Mouse (Mus musculus) erythroid progenitor cell, adult 5-6 weeks (primary cell): ENCODE results near the gene Gbgt1. TPM values are rescaled to one million over a fixed set of nuclear protein-coding genes. Genes with fewer than 3 reads are reported as not detected.

ENCODE experiments used
- ATAC-seq: replicated peaks from 2 replicates; pipeline ENCODE4 v1.8.0; 2016; ENCODE audit warnings: moderate number of reproducible peaks, mild to moderate bottlenecking, moderate TSS enrichment, inconsistent platforms; ENCODE audit not compliant: poor library complexity, low FRiP score, severe bottlenecking
- total RNA-seq, 2 experiments: library from RNA; stranded (forward) in 1 of 2; stranded (reverse) in 1 of 2; fragments of 150-400 nt in 1 of 2; fragments of 186-747, 209-891 nt in 1 of 2; gene quantifications; 2 replicates each; pipeline versions ENCODE4 v1.2.3 to v1.2.4; 2015 to 2017; ENCODE audit warnings: low replicate concordance in 2 of 2

Gbgt1 gene
- total RNA-seq, 2 experiments from 2014 or later = 4.9 TPM; not detected in 1

DNA sequence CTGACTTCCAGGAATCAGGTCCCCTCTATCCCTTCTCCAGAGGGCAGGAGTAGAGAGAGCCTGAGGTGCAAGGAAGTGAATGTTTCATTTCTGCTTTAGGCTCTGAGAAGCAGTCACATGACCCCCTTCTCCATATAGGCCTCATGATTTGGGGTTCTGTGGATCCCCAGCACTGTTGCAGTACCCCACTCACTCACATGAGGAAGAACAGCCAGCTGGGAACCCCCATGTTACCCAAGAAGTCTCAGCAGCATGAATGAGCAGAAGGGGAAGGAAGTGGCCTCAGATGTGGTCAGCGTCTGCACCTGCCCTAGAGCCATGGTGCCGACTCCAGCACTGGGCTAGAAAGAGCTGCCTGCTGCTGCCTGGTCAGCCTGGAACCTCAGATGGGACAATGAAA is 43.3 kb downstream of the Gbgt1 start:
- ATAC-seq = no peak

DNA sequence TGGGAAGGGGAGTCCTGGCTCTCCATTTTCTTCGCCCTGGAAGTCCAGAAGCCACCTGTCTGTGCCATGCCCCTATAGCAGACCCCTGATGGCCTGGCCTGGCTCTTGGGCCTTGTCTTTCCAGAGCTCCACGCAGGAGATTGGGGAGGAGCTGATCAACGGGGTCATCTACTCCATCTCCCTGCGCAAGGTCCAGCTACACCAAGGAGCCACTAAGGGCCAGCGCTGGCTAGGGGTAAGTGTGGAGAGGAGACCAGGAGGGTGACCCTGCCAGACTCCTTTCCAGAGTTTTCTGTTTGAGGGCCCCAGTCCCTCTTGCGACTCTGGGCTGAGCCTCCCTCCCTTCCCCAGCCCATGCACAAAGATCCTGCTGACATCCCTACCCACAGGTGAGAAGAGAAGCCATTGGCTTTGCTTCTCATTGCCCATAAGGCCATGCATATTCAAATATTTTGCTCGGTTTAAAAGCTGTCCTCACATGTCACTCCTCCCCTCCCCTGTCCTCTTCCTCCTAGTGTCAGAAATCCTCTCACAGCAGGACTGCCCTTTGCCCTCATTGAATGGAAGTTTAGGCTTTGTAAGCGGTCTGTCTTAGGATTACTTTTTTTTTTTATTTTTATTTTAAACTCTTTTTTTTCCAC is 44.0 kb downstream of the Gbgt1 start:
- no peak for ATAC-seq

DNA sequence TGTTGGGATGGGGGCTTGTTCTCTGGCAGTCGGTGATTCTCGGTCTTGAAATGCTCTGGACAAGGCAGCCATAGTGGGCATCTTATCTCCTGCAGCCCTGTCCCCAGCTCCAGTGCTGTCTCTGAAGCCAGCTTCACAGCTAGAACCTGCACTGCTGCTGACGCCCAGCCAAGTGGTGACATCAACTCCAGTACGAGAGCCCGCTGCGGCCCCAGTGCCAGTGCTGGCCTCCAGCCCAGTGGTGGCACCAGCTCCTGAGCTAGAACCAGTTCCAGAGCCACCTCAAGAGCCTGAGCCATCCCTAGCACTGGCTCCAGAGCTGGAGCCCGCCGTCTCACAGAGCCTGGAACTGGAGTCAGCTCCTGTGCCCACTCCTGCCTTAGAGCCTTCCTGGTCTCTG is 47.2 kb downstream of the Gbgt1 start:
- ATAC-seq = no peak

DNA sequence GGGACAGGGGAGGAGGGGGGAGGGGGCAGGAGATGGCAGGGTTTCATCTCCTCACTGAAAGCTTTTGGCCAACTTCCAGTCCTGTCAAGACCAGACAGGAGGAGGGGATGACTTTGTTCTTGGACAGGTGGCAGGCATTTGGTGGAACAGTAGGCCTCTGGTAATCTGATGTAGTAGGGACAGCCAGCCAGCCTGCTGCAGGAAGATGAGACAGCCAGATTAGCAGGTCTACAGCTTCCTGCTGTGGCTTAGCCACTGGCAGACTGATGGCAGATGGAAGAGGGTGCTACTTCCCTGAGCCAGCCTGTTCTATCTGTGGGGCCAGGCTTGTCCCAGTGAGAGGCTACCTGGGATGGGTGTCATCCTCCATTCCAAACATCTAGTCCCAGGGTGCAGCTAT is 49.3 kb downstream of the Gbgt1 start:
- ATAC-seq = no peak

DNA sequence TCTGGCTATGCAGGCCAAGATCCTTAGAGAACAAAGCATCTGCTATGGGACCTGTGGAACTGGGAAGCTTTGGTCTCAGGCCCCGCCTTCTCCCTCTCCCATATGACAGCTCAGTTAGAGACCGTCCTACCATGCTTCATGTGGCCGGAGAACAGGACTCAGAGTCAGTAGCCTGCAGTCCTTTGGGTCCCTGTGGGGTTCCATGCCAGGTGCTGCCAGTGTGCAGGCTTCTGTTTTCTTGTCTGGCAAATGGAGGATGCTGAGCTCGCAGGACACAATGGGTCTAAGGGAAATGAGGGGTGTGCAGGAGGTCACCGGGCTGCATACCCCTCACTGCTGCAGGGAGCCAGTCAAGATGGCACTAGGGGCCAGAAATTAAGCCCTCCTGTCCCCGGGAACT is 49.9 kb downstream of the Gbgt1 start:
- ATAC-seq = no peak

DNA sequence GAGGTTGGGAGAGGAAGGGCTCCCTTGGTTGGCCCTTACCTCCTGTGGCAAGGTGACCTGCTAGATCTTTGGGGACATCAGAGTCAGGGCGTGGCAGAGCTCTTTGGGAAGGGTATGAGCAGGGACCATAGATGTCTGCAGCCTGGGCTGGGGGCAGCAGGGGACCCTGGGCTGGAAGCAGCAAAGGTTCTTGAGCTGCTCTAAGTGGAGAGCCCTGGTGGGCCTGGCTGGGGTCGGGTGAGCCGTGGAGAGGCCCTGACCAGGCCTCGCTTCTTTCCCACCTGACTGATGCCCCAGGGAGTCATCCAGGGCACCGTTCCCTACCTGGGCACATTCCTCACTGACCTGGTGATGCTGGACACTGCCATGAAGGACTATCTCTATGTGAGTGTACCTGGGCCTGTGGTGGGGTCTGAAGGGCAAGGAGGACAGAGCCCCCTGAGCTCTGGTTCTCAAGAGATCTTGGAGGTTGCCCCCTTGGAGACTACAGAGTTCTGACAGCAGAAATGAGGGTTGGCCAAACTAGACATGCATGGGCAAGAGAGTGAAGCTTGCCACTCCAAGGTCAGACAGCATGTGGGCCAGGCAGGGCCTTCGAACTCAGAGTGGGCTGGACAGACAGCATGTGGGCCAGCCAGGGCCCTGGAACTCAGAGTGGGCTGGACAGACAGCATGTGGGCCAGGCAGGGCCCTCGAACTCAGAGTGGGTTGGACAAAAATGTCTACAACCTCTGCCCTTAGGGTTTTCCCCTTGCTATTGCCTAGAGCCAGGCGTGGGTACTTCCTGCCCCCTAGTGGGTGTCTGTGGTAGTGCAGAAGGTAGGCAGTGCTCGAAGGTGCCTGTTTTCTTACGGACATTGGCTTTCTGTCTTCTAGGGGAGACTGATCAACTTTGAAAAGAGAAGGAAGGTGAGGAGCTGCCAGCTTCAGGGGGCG is 50.8 kb downstream of the Gbgt1 start:
- peak; percentile 51; the same call in 1 of the 2 replicates for ATAC-seq

DNA sequence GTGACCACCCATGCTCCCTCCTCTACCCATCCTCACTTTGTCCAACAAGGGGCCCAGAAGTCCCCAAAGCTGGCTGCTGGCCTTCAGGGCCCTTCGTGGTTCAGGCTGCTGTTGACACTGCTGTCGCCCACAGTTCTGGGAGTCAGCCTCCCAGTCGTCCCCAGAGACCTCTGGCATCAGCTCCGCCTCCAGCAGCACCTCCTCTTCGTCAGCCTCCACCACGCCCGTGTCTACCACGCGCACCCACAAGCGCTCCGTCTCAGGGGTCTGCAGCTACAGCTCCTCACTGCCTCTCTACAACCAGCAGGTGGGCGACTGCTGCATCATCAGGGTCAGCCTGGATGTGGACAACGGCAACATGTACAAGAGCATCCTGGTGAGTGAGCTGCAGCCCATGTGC is 52.5 kb downstream of the Gbgt1 start:
- no peak for ATAC-seq

DNA sequence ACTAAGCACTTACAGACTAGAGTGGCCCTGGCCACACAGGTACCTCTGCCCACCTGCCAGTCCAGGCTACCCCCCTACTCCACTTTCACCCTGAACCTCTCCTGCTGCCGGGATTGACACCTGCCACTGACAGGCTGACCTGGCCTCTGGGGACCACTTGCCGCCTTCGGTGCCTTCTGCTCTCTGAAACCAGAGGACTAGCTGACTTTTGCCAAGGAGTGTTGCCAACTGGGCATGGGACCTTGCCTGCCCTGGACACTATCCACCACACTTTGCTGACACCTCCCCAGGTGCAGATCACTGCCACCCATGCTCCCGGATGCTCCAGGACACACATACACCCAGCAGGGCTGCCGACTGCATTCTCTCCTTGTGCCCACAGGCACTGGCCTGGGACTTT is 55.6 kb downstream of the Gbgt1 start:
- no peak for ATAC-seq

Other genes with a start within 250 kb of the Gbgt1 start
- not detected in 2 replicates for gene Ppp1r26, start 50.1 kb upstream of the Gbgt1 start, total RNA-seq (2015; ENCODE audit: low replicate concordance)
- gene Ppp1r26, start 50.1 kb upstream of the Gbgt1 start, total RNA-seq (2017; ENCODE audit: low replicate concordance) = not detected in 2 replicates
- not detected in 2 replicates for gene 1700007K13Rik, start 30.6 kb upstream of the Gbgt1 start, total RNA-seq (2015; ENCODE audit: low replicate concordance)
- not detected in 2 replicates for gene 1700007K13Rik, start 30.6 kb upstream of the Gbgt1 start, total RNA-seq (2017; ENCODE audit: low replicate concordance)
- 8.0 and 8.3 TPM in 2 replicates for gene Mrps2, start 28.8 kb upstream of the Gbgt1 start, total RNA-seq (2015; ENCODE audit: low replicate concordance)
- 2.3 and 5.9 TPM in 2 replicates for gene Mrps2, start 28.8 kb upstream of the Gbgt1 start, total RNA-seq (2017; ENCODE audit: low replicate concordance)
- gene Gm10134, start 9.2 kb downstream of the Gbgt1 start, total RNA-seq (2015; ENCODE audit: low replicate concordance) = not detected in 2 replicates
- not detected in 2 replicates for gene Gm10134, start 9.2 kb downstream of the Gbgt1 start, total RNA-seq (2017; ENCODE audit: low replicate concordance)
- 0.36 and 0.84 TPM in 2 replicates for gene Ralgds, start 16.2 kb downstream of the Gbgt1 start, total RNA-seq (2015; ENCODE audit: low replicate concordance)
- gene Ralgds, start 16.2 kb downstream of the Gbgt1 start, total RNA-seq (2017; ENCODE audit: low replicate concordance) = 0.90 and 0.98 TPM in 2 replicates
- gene Cel, start 66.5 kb downstream of the Gbgt1 start, total RNA-seq (2015; ENCODE audit: low replicate concordance) = not detected in 2 replicates
- gene Cel, start 66.5 kb downstream of the Gbgt1 start, total RNA-seq (2017; ENCODE audit: low replicate concordance) = not detected in 2 replicates
- gene Gtf3c5, start 86.9 kb downstream of the Gbgt1 start, total RNA-seq (2015; ENCODE audit: low replicate concordance) = 17.2 and 22.3 TPM in 2 replicates
- gene Gtf3c5, start 86.9 kb downstream of the Gbgt1 start, total RNA-seq (2017; ENCODE audit: low replicate concordance) = 11.0 and 15.3 TPM in 2 replicates
- 123 and 130 TPM in 2 replicates for gene Gfi1b, start 125.1 kb downstream of the Gbgt1 start, total RNA-seq (2015; ENCODE audit: low replicate concordance)
- 77.8 and 88.3 TPM in 2 replicates for gene Gfi1b, start 125.1 kb downstream of the Gbgt1 start, total RNA-seq (2017; ENCODE audit: low replicate concordance)
- gene Tsc1, start 144.3 kb downstream of the Gbgt1 start, total RNA-seq (2015; ENCODE audit: low replicate concordance) = 13.0 and 16.9 TPM in 2 replicates
- 20.0 and 24.8 TPM in 2 replicates for gene Tsc1, start 144.3 kb downstream of the Gbgt1 start, total RNA-seq (2017; ENCODE audit: low replicate concordance)
- not detected in 2 replicates for gene Spaca9, start 202.8 kb downstream of the Gbgt1 start, total RNA-seq (2015; ENCODE audit: low replicate concordance)
- not detected in 2 replicates for gene Spaca9, start 202.8 kb downstream of the Gbgt1 start, total RNA-seq (2017; ENCODE audit: low replicate concordance)
- 0.84 TPM in 1 of 2 replicates, not detected in the other for gene Ak8, start 203.3 kb downstream of the Gbgt1 start, total RNA-seq (2015; ENCODE audit: low replicate concordance)
- 0.26 TPM in 1 of 2 replicates, not detected in the other for gene Ak8, start 203.3 kb downstream of the Gbgt1 start, total RNA-seq (2017; ENCODE audit: low replicate concordance)